Mouse (Mus musculus) stomach, embryonic 16.5 days (tissue): ENCODE measurements around the gene Ankrd50. TPM values are rescaled to one million over a fixed set of nuclear protein-coding genes. Genes with fewer than 3 reads are reported as not detected.

Source experiments
- ATAC-seq: fragments of 200-750 bp; cut with Nextera tagmentation; 2 replicates; pipeline ENCODE4 v1.8.0; 2017; ENCODE audit warnings: moderate number of reproducible peaks, moderate TSS enrichment; ENCODE audit not compliant: insufficient read depth, low FRiP score
- H3K27ac ChIP-seq: fragments of 300-500 bp; sonication (generic); 2 replicates; pipeline ENCODE4 v1.5.1; 2014; ENCODE audit warnings: low read length
- H3K27me3 ChIP-seq: fragments of 300-500 bp; sonication (generic); 2 replicates; pipeline ENCODE4 v1.6.1; 2014; ENCODE audit warnings: low read length, control low read depth, mixed read lengths; ENCODE audit not compliant: control insufficient read depth, insufficient read depth
- H3K36me3 ChIP-seq: fragments of 300-500 bp; sonication (generic); 2 replicates; pipeline ENCODE4 v1.6.1; 2014; ENCODE audit warnings: low read length; ENCODE audit not compliant: control insufficient read depth, insufficient read depth
- H3K4me1 ChIP-seq: fragments of 300-500 bp; sonication (generic); 2 replicates; pipeline ENCODE4 v1.6.1; 2014; ENCODE audit warnings: low read length, control low read depth, mixed read lengths; ENCODE audit not compliant: control insufficient read depth, insufficient read depth
- H3K4me2 ChIP-seq: fragments of 300-500 bp; sonication (generic); 2 replicates; pipeline ENCODE4 v1.6.1; 2014; ENCODE audit warnings: low read depth, low read length, mixed read lengths
- H3K4me3 ChIP-seq: fragments of 300-500 bp; sonication (generic); replicated peaks from 2 replicates; pipeline ENCODE4 v1.5.1; 2014; ENCODE audit warnings: mild to moderate bottlenecking, low read length
- H3K9ac ChIP-seq: fragments of 300-500 bp; sonication (generic); 2 replicates; pipeline ENCODE4 v1.6.1; 2014; ENCODE audit warnings: low read length
- H3K9me3 ChIP-seq: fragments of 300-500 bp; sonication (generic); replicated peaks from 2 replicates; pipeline ENCODE4 v1.6.1; 2016; ENCODE audit warnings: low read length, control low read depth; ENCODE audit not compliant: control insufficient read depth
- WGBS: fragments of 180-500 bp; shearing (Covaris S2); extraction: QIAGEN DNeasy Blood & Tissue Kit; methylation state at CpG from one replicate; pipeline ENCODE4 v1.1.7; 2014; 5-methylcytosine and 5-hydroxymethylcytosine counted together
- polyA plus RNA-seq: library from polyadenylated mRNA; unstranded; fragments of >200 nt; fragmentation: Nextera tagmentation; extraction: Ambion mirVana; gene quantifications from 2 replicates; pipeline ENCODE4 v1.2.1, GENCODE M21; 2015

Ankrd50 gene
- polyA plus RNA-seq: 21.0 and 21.3 TPM in 2 replicates

- WGBS: under 1% methylated on average over 81 of the region's 81 CpGs
- H3K36me3 ChIP-seq: 0 out of 2 replicates have a peak, but pooled peaks cover 9% of the 10 kb centered on the region
- peak; percentile 98 for ATAC-seq
Measured at GRCm38 (mm10) chr3:38484191-38485106, at the start of gene Ankrd50. TSS of gene Ankrd50 (minus strand) at chr3:38484844.

GRCm38 (mm10) chr3:38534245-38534644 is 49.6 kb upstream of the Ankrd50 start:
- no peak overlapping the region for H3K4me3 ChIP-seq
- no peaks in the 10 kb centered on the region for H3K4me1 ChIP-seq
- WGBS: 69% methylated on average over 6 of the region's 6 CpGs
- H3K27me3 ChIP-seq: no peaks in the 10 kb centered on the region
- no peak overlapping the region for H3K4me2 ChIP-seq
- no peaks in the 10 kb centered on the region for H3K36me3 ChIP-seq
- ATAC-seq: no peak
- H3K9me3 ChIP-seq: no peaks in the 10 kb centered on the region
- H3K27ac ChIP-seq: no peak overlapping the region
- no peak overlapping the region for H3K9ac ChIP-seq

More at GRCm38 (mm10) chr3:38484191-38485106, at the start of gene Ankrd50:
- Histone ChIP-seq H3K27me3 (no peaks in the 10 kb centered on the region), H3K9me3 (0 out of 2 replicates have a peak, but pooled peaks cover 3% of the 10 kb centered on the region), H3K4me3 (peak within 1 kb of the TSS; percentile 97), H3K4me1 (peaks cover 20% of the 10 kb centered on the region), H3K9ac (peak within 1 kb of the TSS; percentile 96), H3K27ac (peak within 1 kb of the TSS; percentile 94), H3K4me2 (peak within 1 kb of the TSS; percentile 85)

- WGBS: 80% methylated on average over 2 of the region's 2 CpGs
Measured at GRCm38 (mm10) chr3:38520426-38520825, 35.8 kb upstream of the Ankrd50 start.

GRCm38 (mm10) chr3:38519971-38520370 is 35.3 kb upstream of the Ankrd50 start:
- no peak for ATAC-seq
- Histone ChIP-seq H3K36me3 (no peaks in the 10 kb centered on the region), H3K4me2 (no peak overlapping the region), H3K4me3 (no peak overlapping the region), H3K27me3 (no peaks in the 10 kb centered on the region), H3K4me1 (no peaks in the 10 kb centered on the region), H3K9me3 (no peaks in the 10 kb centered on the region), H3K9ac (no peak overlapping the region), H3K27ac (no peak overlapping the region)
- 57% methylated on average over 3 of the region's 3 CpGs for WGBS

More at GRCm38 (mm10) chr3:38520426-38520825, 35.8 kb upstream of the Ankrd50 start:
- H3K27ac ChIP-seq: no peak overlapping the region
- no peaks in the 10 kb centered on the region for H3K4me1 ChIP-seq
- H3K27me3 ChIP-seq: no peaks in the 10 kb centered on the region
- no peak overlapping the region for H3K4me2 ChIP-seq
- no peak overlapping the region for H3K9ac ChIP-seq
- no peaks in the 10 kb centered on the region for H3K9me3 ChIP-seq
- ATAC-seq: no peak
- H3K36me3 ChIP-seq: no peaks in the 10 kb centered on the region
- no peak overlapping the region for H3K4me3 ChIP-seq

GRCm38 (mm10) chr3:38503606-38504005 is 19.0 kb upstream of the Ankrd50 start:
- no peaks in the 10 kb centered on the region for H3K36me3 ChIP-seq
- no peaks in the 10 kb centered on the region for H3K27me3 ChIP-seq
- ATAC-seq: no peak
- H3K9me3 ChIP-seq: no peaks in the 10 kb centered on the region
- H3K4me2 ChIP-seq: no peak overlapping the region
- 50% methylated on average over 4 of the region's 4 CpGs for WGBS
- H3K4me1 ChIP-seq: no peaks in the 10 kb centered on the region
- H3K9ac ChIP-seq: no peak overlapping the region
- no peak overlapping the region for H3K4me3 ChIP-seq
- no peak overlapping the region for H3K27ac ChIP-seq

- WGBS: 67% methylated on average over 5 of the region's 5 CpGs
- ATAC-seq: no peak
- H3K9me3 ChIP-seq: no peaks in the 10 kb centered on the region
Measured at GRCm38 (mm10) chr3:38502156-38502555, 17.5 kb upstream of the Ankrd50 start.

GRCm38 (mm10) chr3:38501739-38502138 is 17.1 kb upstream of the Ankrd50 start:
- 87% methylated on average over 2 of the region's 2 CpGs for WGBS
- H3K4me2 ChIP-seq: no peak overlapping the region
- no peak for ATAC-seq

More at GRCm38 (mm10) chr3:38502156-38502555, 17.5 kb upstream of the Ankrd50 start:
- no peak overlapping the region for H3K4me2 ChIP-seq
- H3K27ac ChIP-seq: no peak overlapping the region
- no peaks in the 10 kb centered on the region for H3K27me3 ChIP-seq
- no peak overlapping the region for H3K9ac ChIP-seq
- H3K4me1 ChIP-seq: no peaks in the 10 kb centered on the region
- no peak overlapping the region for H3K4me3 ChIP-seq
- no peaks in the 10 kb centered on the region for H3K36me3 ChIP-seq

GRCm38 (mm10) chr3:38501316-38501715 is 16.7 kb upstream of the Ankrd50 start:
- ATAC-seq: no peak
- H3K36me3 ChIP-seq: no peaks in the 10 kb centered on the region
- no peak overlapping the region for H3K4me2 ChIP-seq
- H3K27ac ChIP-seq: no peak overlapping the region
- 80% methylated on average over 5 of the region's 5 CpGs for WGBS
- H3K9ac ChIP-seq: no peak overlapping the region
- no peaks in the 10 kb centered on the region for H3K27me3 ChIP-seq
- H3K4me3 ChIP-seq: no peak overlapping the region
- H3K4me1 ChIP-seq: no peaks in the 10 kb centered on the region
- H3K9me3 ChIP-seq: no peaks in the 10 kb centered on the region

More at GRCm38 (mm10) chr3:38501739-38502138, 17.1 kb upstream of the Ankrd50 start:
- Histone ChIP-seq H3K4me1 (no peaks in the 10 kb centered on the region), H3K36me3 (no peaks in the 10 kb centered on the region), H3K27me3 (no peaks in the 10 kb centered on the region), H3K4me3 (no peak overlapping the region), H3K9me3 (no peaks in the 10 kb centered on the region), H3K27ac (no peak overlapping the region), H3K9ac (no peak overlapping the region)

GRCm38 (mm10) chr3:38498561-38498960 is 13.9 kb upstream of the Ankrd50 start:
- ATAC-seq: no peak
- no peak overlapping the region for H3K4me2 ChIP-seq
- no peak overlapping the region for H3K27ac ChIP-seq
- no peaks in the 10 kb centered on the region for H3K27me3 ChIP-seq
- H3K4me3 ChIP-seq: no peak overlapping the region
- no peaks in the 10 kb centered on the region for H3K4me1 ChIP-seq
- no peak overlapping the region for H3K9ac ChIP-seq
- H3K9me3 ChIP-seq: no peaks in the 10 kb centered on the region
- WGBS: 95% methylated on average over 3 of the region's 3 CpGs
- no peaks in the 10 kb centered on the region for H3K36me3 ChIP-seq
